Mouse (Mus musculus) hematopoietic stem cell, adult 5-6 weeks (primary cell): ENCODE data around the gene Noct. TPM values are rescaled to one million over a fixed set of nuclear protein-coding genes. Genes with fewer than 3 reads are reported as not detected.
"Not testable (repeated sequence)": the region's sequence is repeated elsewhere in the genome, so short reads cannot be mapped to it uniquely, and the experiment has no call there.

ENCODE experiments used
- ATAC-seq, 2 experiments: fragments of 125-278 bp in 1 of 2; replicated peaks in 1 of 2; 2 replicates each; pipeline ENCODE4 v1.8.0; 2016 to 2017; ENCODE audit warnings: inconsistent platforms in 2 of 2, mild to moderate bottlenecking in 2 of 2, moderate number of reproducible peaks in 2 of 2, low read depth in 1 of 2, moderate TSS enrichment in 1 of 2; ENCODE audit not compliant: low FRiP score in 2 of 2, poor library complexity in 2 of 2, severe bottlenecking in 2 of 2, insufficient read depth in 1 of 2, low TSS enrichment in 1 of 2
- total RNA-seq: library from RNA; stranded (forward); fragments of 172-1452, 232-1000 nt; gene quantifications from 2 replicates; pipeline ENCODE4 v1.2.3, GENCODE M21; 2017

Noct gene
- 2.5 and 3.9 TPM in 2 replicates for total RNA-seq

DNA sequence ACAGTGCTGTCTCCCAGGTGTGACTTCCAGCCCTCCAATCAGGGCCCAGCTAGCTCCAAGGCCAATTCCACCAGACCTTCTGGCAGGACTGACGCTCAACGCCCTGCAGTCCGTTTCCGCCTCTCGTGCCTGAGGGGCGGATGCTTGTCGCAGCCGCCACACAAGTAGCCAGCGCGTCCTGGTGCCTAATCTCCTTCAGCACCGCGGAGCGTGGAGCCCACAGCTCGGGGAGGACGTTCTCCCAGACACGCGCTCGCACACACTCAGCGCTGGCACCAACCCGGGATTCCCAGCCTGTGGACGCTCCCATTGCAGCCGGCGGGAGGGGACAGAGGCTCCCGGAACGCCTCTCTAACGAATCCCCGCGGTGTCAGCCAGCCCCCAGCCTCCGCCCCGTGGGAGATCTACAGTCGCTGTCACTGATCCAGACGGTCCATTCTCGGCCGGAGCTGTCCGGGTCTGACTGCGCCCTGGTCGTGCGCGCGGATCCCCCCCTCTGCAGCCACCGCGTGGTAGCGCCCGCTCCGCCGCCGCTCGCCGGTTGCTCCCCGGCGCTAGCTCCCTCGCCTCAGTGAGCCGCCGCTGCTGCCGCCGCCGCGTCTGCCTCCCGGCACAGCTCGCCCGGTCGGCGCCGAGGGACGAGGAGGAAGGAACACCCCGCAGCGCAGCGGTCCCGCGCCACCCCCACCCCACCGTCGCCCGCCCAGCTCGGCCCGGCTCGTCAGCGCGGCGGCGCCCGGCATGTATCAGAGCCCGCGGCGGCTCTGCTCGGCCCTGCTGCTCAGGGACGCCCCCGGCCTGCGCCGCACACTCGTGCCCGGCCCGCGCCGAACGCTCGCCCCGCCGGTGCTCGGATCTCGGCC, at the start of gene Noct:
Gene Noct (plus strand): TSS at position 85 of the 863 bp plus-strand sequence.
- peak; percentile 87 to 90 for ATAC-seq

DNA sequence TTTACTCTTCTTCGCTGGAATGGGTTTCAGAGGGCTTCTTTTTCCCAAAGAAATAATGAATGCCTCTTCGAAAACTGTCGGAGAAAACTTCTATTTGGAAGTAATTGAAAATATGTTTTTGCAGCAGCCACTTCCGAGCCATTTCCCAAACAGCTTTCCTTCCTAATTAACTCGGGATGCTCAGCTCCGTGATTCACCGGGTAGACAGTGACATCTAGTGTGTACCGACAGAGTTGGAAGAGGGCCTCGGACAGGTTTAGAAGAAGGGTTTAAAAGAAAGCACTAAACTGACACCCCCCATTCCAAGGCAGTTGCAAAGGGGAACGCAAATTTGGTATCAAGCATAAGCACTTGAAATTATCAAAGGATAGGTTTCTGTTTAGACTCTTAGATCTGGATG, 46.1 kb upstream of the Noct start:
- no peak for ATAC-seq

DNA sequence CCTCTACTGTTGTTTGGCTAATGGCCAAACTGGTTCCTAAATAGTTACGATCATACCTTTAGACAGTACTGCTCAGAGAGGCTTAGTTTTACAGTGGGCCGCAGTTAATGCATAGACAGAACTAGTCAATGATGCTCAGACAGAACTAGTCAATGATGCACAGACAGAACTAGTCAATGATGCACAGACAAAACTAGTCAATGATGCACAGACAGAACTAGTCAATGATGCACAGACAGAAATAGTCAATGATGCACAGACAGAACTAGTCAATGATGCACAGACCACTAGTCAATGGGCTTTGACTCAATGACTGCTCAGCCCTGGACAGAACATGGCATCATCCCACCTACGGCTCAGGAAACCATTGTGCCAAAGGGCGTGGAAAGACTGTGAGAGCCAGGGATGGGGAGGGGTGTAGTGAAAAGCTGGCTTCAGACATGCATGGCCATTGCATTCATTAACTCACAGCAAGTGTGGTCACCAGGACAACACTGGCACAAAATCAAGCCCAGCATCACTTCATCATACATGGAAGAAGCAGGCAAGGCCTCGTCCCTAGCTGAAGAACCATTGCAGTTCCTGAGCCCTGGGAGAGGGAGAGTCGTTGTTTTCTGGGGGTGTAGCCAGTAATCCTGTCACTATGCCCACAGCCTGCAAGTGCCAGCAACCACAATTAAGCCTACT, 44.6 kb upstream of the Noct start:
- no peak for ATAC-seq

DNA sequence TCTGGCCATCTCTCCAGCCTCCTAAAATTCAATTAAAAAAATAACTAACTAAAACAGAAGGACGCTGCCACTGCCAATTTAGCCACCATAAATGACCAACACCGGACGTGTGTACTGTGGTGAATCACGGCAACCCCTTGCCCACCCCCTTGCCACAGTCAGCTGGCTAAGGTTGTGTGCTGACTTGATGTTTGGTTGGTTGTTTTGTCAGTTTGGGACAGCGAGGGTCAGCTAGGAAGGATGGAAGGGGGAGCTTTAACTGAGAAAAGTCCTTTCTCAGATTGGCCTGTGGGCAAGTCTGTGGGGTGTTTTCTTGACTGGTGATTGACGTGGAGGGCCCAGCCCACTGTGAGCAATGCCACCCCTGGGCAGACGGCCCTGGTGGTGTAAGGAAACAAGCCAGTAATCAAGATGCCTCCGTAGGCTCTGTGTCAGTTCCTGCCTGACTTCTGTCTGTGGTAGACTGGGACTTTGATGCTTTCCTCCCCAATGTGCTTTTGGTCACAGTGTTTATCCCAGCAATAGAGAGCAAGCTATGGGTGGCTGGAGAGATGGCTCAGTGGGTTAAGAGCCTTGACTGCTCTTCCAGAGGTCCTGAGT, 43.8 kb upstream of the Noct start:
- ATAC-seq = no peak

DNA sequence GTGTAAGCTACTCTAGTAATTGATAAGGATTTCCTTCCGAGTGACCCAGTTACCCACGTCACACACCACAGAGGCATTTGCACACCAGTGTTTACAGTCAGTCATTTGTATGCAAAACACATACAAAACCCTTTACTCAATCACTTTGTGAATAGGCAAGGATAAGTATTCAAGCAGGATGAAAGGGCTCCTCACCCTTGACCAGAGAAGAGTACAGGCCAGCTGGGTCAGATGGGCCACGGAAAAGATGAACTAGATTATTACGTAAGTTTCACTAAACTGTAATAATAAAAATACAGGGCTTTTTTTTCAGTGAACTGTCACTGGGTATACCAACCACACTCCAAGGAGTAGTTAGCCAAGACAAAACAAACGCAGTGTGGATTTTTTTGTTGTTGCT, 41.8 kb upstream of the Noct start:
- ATAC-seq = no peak

DNA sequence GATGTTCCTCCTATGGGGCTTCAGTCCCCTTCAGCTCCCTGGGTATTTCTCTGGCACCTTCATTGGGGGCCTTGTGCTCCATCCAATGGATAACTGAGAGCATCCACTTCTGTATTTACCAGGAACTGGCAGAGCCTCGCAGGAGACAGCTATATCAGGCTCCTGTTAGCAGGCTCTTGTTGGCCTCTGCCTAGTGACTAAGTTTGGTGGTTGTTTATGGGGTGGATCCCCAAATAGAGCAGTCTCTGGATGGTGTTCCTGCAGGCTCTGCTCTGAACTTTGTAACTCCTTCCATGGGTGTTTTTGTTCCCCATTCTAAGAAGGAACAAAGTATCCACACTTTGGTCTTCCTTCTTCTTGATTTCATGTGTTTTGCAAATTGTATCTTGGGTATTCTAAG, 40.7 kb upstream of the Noct start:
- not testable (repeated sequence) for ATAC-seq

DNA sequence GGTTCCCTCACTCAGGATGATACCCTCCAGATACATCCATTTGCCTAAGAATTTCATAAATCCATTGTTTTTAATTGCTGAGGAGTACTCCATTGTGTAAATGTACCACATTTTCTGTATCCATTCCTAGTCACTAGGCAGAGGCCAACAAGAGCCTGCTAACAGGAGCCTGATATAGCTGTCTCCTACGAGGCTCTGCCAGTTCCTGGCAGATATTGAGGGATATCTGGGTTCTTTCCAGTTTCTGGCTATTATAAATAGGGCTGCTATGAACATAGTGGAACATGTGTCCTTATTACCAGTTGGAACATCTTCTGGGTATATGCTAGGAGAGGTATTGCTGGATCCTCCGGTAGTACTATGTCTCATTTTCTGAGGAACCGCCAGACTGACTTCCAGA, 40.3 kb upstream of the Noct start:
- not testable (repeated sequence) for ATAC-seq

DNA sequence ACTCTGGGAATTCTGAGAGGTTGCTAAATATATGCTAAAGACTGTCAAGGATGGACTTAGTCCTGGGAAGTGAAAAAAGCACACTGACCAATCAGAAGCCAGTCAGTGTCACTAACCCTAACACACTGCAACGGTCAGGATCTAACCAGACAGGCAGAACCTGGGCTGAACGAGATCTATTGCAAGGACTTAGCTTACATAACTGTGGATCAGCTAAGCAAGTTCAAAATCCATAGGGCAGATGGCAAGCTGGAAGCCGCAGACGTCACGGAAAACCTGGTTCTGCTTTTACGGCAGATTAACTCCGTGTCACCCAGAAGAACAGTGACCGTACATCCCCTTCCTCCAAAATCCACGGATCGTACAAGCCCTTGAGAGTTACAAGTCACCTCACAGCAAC, 39.5 kb upstream of the Noct start:
- ATAC-seq = no peak

DNA sequence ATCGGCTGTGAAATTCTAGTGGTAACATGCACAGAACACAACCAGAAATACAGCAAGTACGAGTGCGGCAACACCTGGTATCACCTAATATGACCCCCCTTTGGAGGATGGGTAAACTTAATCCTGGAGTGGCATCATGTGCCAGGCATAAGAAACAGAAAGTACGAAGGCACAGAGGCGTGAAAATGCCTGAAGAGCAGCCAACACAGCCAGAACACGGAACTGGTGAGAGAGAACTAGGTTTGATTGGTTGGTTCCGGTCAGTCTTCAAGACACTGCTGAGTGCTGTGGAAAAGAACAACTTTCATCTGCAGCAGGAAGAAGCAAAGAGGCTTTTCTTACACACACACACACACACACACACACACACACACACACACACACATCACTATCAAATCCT, 38.8 kb upstream of the Noct start:
- ATAC-seq = no peak

DNA sequence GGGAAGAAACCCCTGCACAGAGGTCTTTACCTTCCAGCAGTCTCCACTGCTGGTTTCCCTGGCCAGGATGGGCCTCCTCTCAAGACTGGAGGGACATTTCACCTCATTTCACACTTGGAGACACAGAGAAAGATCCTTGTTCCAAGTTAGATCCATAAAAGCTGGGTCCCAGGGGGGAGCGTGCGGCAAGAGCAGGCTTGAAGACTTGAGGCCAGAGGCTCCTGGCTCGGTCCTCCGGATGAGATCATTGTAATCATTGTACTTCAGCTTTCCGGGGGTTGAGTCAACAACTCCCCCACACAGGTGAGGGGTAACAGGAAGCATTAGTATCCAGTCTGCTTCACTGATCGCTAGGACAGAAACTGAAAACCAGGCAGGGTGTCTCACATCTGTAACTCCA, 30.2 kb upstream of the Noct start:
- ATAC-seq = no peak

DNA sequence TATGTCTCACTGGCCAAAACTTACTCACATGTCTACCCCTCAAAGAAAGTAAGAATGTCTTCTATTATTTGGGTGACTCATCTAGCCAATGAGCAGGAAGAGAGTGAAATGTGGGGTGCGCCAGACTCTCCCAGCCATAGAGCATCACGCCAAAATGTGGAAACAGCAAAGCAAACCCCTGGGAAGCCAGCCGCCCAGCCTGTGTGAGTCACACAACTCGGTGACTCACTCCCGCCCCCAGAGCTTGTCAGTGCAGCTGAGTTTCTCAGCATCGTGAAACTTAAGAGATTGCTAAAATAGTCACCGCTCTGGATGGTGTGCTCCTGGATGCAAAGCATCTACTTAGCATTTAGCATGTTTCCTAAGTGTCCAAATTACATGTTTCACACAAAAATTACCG, 28.9 kb upstream of the Noct start:
- ATAC-seq = peak in 1 of 2 experiments; percentile 48; a peak in 1 of 4 replicates

DNA sequence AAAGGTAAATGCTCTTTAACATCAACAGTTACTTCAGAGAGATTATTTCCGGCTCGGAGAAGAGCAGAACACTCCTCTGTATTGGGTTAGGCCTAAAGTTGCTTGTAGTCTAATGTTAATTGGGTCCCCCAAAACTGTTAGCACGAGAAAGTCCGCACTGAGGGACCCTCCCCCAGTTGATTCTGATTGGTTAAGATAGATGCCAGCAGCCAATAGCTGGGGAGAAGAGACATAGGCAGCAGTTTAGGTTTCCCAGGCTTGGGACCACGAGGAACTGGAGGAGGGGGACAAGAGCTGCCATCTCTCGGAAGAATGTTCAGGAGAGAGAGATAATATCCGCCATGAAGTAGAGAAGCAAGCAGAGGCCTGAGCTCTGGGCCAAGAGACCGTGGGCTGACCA, 28.5 kb upstream of the Noct start:
- no peak for ATAC-seq

DNA sequence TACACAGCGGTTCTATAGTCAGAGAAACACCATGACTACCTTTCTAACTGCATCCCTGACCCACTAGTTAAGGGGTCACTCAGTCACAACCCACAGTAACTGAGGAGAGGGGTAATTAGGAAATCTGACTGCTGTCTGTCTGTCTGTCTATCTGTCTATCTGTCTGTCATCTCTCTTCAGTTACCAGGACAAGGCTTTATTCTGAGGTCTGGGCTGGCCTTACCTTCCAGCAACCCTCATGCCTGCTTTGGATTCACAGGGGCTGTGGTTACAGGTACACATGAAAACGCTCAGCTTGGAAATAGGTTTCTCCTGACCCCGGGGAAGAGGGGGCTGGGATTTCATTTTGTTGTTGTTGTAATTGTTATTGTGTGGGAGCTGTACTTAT, 27.5 kb upstream of the Noct start:
- ATAC-seq = no peak

DNA sequence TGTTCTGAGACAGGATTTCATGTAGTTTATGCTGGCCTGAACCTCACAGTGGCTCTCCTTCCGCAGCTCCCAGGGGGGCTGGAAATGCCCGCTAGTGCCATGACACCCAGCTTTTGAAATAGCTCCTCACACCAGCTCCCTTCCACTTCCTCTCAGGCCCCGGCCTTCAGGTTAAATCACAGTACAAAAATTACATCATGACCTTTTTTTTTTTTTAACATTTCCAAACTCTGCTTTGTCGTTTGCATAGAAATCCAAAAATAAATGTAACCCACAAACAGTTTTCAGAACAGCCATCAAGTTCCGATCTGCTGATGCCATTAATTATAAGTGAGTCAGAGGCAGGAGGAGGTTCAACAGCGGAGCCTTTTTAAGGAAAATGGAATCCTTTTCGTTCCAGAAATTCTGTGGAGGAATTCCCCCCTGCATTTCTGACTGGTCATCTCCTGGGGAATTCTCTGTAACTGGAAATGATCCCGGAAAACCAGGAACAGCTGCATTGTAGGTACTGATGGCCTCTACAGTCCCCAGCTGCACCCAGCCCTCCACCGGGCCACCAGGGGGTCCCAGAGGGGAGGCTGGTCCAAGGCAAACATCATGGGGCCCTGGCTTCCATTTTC, 27.0 kb upstream of the Noct start:
- peak; percentile 43 to 77; a peak in 2 of 4 replicates for ATAC-seq

DNA sequence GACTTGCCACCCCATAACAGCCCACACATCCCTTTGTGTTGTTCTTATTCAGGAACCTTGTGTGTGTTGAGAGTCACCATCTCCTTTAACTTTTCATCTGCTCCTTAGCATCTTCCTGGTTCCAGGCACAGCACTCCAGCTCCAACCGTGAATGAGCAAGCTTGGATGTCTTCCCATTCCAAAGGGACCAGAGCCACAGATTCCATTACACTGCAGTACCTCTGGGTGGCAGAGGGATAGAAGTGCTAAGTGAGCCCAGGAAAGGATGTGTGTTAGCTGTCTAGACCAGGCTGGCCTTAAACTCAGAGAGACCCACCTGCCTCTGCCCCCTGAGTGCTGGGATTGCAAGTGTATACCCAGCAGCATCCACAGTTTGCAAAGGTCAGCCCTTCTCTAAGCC, 26.0 kb upstream of the Noct start:
- no peak for ATAC-seq

DNA sequence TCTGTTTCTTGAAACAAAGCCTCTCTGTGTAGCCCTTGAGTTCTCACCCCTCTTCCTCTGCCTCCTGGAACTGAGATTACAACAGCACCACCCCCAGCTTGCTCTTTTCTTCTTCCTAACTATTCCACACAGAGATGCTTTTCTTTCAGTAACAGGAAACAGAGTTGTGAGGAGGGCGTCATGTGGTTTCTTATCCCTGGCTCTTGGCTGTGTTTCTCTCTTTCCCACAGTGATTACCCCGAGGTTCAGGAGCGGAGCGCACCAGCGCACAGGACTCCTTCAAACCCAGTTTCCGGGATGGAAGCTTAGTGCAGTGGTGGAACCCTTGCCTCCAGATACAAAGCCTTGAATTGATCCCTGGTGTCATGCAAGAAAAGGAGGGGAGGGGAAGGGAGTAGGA, 25.1 kb upstream of the Noct start:
- no peak for ATAC-seq

DNA sequence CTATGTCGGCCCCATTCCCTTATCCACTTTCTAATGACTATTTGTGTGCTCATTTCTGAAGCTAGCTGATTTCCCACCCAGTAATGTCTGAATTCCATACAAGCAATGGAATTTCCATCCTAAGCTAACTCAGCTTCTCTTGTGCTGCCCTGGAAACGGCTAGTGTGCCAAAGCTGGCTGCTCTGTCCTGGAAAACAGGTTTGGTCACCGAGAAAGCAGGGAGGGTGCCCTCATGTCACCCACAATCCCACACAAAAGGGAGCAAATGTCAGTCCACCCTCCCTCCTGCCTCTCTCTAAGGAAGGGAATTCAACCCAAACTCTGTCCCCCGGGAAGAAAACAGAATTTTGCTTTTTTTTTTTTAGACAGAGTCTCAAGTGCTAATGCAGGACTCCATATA, 23.9 kb upstream of the Noct start:
- ATAC-seq = no peak

DNA sequence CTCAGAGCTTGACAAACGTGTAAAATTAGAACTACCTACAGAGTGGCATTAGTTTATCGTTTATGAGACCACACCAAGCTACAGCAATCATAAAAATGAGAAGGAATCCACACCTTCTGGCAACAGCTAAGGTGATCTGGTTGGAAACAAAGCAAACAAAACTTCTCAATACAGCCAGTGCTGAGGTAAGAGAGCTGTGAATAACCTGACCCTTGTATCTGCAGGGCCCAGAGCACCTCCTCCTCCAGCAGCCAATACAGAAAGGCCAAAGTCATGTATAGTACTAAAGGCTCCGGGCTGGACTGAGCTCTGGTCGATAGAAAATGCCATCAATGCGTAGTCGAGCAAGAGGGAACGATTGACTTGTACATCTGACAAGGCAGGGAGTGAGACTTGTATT, 23.4 kb upstream of the Noct start:
- no peak for ATAC-seq
